Mouse (Mus musculus): ENCODE measurements around the gene Tmem232. TPM values are rescaled to one million over a fixed set of nuclear protein-coding genes. Genes with fewer than 3 reads are reported as not detected.

The Tmem232 gene
- polyA plus RNA-seq (2012; ENCODE audit: low replicate concordance) = not detected in 2 replicates

DNA sequence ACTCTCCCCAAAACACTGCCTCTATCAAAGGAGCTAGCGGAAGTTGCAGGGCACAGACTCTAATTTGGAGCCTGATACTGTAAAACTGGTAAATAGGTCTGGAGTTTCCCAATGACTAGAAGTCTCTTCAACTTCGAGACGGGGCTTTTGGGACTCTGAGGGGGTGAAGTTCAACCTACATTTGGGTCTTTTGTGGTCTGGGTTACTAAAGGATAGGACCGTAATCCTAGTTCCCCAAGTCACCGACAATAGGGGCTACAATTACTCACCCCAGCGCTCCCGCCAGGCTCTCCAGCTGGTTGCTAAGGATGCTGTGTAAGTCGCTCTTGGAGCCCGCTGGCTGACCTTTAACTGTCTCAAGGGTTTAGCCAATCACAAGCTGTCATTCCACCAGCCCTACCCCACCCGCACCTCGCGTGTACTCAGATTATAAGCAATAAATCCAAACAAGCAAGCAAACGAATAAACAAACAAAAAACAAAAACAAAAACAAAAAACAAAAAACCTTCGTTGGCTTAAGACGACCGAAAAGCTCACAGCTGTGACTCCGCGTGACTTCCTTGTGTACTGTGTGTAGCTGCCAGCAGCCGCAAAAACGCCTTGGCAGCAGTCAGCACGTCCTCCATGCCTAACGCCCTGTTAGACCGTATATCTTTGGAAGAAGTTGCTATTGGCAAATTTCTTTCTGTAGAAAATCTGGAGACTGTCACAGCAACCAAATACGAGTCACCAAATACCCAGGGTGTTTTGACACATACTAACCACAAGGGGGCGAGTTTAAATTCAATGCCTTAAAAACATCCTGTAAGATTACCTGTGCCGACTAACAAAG is at the start of gene Tmem232:
TSS of gene Tmem232 (minus strand) at position 342 of the 832 bp plus-strand sequence.

Other genes starting within 250 kb of the Tmem232 start
- gene Vapa, start 72.8 kb upstream of the Tmem232 start, polyA plus RNA-seq (2012; ENCODE audit: low replicate concordance) = 131 and 203 TPM in 2 replicates
- not detected in 2 replicates for gene Txndc2, start 101.4 kb upstream of the Tmem232 start, polyA plus RNA-seq (2012; ENCODE audit: low replicate concordance)
- gene Rab31, start 232.0 kb upstream of the Tmem232 start, polyA plus RNA-seq (2012; ENCODE audit: low replicate concordance) = 0.96 and 2.1 TPM in 2 replicates
- 2.9 and 8.3 TPM in 2 replicates for gene Ppp4r1, start 241.8 kb upstream of the Tmem232 start, polyA plus RNA-seq (2012; ENCODE audit: low replicate concordance)

All from leukemia stem cell, adult 10-12 weeks (primary cell).